Mouse (Mus musculus) embryonic stem cell, embryonic (primary cell): Measurements from ENCODE around the gene Fam241b.

Experiments used
- CTCF ChIA-PET, 4 experiments: fragments of 300-600 bp in 2 of 4; fragments of 350-600 bp in 2 of 4; sonication (Branson Sonifier 250); formaldehyde crosslinking; loops; one replicate each; lab custom pipeline; 2022; ENCODE audit warnings: inconsistent platforms in 2 of 4; lab: Charles Lee
- POLR2A ChIA-PET, 4 experiments: fragments of 300-600 bp in 2 of 4; fragments of 350-600 bp in 2 of 4; sonication (Branson Sonifier 250); formaldehyde crosslinking; loops; one replicate each; lab custom pipeline; 2022; ENCODE audit warnings: antibody characterized with exemption in 4 of 4, inconsistent platforms in 1 of 4; lab: Charles Lee

The Fam241b gene

DNA sequence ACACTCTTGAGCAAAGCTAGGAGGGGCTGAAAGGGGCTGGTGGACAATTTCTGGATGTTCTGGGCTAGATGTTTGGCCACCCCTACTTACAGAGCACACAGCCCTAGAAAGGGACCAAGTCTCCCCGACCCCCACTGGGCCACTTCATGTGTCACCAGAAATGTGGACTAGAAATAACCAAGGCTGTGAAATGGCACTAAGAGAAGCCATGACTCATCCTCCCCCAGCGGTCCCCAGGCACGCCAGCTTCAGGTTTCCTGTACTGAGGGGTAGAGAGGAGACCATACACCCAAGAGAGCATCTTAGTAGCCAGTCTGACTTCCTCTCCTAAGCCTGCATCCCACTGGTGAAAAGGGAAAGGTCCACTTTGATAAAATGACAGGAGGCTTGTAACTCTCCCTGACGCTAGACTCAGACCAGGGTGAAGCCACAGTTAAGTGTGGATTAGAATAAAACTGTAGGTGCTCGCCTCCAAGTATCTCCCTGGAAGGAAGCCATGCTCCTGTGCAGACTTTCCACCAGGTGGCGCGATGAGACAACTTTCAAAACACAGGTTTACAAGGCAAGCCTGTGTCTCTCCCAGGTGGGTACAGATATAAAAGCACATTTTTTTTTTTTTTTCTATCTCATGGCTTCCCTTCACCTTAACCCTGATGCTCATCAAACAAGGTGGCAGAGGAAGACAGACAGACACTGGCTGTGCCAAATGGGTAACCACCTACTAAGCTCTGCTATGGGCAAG lies 38.7 kb downstream of the Fam241b start:
- POLR2A ChIA-PET, result interaction anchor here in 3 of 4 experiments (0.6 to 1.7 kb wide), 4 partner anchors 39 to 345 kb away, joined by 3 to 5 read pairs (median 4); no protein-coding TSS in a partner anchor

DNA sequence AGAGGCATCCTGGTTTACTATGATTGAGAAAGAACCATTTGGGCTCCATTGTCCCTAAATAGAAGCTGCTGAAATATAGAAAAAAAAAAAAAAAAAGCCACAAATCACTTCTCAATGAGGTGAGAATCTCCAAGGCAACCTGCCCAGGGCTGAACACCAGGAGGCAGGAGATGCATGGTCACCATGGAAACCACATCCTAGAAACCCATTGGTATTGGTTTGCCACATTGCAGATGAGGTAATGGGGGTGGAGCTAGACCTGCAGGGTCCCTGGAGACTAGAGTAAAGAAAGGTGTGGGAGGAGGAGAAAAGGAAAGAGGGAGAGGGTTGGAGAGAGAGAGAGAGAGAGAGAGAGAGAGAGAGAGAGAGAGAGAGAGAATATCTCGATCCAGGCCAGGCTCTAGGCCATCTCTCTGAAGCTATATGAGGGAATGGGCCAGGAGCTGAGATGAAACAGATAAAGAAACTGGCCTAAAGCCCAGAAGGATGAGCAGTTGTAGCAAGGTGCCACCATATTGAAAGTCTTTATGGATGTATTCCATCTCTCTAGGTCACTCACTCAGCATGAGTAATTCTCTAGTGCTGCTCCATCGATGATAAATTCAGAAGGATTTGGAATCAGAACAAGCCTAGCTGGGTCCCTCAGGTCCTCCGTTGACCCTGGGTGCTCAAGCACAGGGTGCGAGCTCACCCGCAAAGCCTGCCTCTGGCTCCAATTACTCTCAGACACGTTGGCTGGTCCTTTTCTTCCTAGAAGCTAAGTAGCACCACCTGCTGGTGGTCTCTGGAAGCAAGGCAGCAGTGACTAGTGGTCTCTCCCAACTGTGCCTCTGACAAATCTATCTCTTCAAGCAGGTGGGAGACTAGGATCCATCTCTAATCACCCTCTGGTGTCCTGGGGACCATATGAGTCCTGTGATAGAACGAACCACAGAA lies 41.9 kb downstream of the Fam241b start:
- ChIA-PET CTCF (interaction anchor here (0.5 to 6.1 kb wide), 51 partner anchors 9 to 923 kb away, joined by 3 to 84 read pairs (median 4); partner anchors contain the start of gene Neurog3 (in 1 of the 4)), POLR2A (interaction anchor here in 3 of 4 experiments (0.5 to 1.7 kb wide), 6 partner anchors 31 to 772 kb away, joined by 3 to 5 read pairs (median 4); no protein-coding TSS in a partner anchor)

More for the DNA sequence above, 38.7 kb downstream of the Fam241b start:
- CTCF ChIA-PET, result interaction anchor here (0.5 to 6.1 kb wide), 19 partner anchors 21 to 730 kb away, joined by 3 to 84 read pairs (median 4); no protein-coding TSS in a partner anchor

DNA sequence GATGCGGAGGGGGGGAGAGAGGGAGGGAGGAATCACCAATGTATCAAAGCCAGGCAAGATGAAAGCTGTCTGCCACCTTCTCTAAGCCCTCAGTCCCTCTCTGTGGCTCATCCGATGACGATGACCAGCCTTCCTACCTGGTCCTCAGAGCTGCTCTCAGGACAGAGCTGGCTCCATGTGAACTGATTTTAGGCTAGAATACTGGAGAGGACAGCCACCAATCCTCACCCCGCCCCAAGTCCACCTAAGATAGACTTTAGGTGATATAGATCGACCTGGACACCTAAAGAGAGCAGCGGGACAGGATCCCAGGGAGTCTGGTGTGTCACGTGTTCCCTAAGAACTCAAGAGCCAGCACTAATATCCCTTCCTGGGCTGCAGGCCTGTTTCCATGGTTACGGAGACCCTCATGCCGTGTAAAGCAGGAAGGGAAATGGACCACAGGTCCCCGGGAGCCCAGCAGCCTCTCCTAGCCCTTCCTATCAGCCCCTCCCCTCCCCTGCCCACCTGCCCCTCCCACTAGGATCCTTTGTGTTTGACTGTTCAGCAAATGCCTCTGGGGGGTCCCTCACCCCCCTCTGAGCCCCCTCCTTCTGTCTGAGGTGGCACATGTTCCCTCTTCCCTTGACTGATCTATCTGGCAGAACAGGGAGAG lies 43.8 kb downstream of the Fam241b start:
- ChIA-PET CTCF (interaction anchor here in 3 of 4 experiments (0.5 to 1.5 kb wide), 4 partner anchors 12 to 366 kb away, joined by 3 to 4 read pairs (median 4); no protein-coding TSS in a partner anchor), POLR2A (interaction anchor here in 3 of 4 experiments (0.5 to 0.6 kb wide), 3 partner anchors 14 to 326 kb away, joined by 3 to 12 read pairs (median 4); no protein-coding TSS in a partner anchor)

DNA sequence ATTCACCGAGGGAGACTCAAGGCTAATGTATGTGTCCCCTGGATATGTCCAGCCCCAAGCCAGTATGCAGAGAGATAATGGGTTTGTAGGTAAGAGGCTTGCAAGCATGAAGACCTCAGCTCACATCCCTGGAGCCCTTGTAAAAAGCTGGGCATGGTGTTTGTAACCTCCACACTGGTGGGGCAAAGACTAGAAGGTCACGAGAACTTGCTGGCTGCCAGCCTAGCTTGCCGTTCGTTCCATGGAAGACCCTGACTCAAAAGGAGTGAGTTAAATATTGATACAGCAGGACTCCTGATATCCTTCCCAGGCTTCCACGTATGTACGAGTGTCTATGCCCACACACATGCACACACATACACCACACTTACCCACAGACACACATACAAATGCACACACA lies 49.3 kb downstream of the Fam241b start:
- ChIA-PET POLR2A (interaction anchor here in 1 of 4 experiments (0.9 kb wide), 1 partner anchor 22 kb away, joined by 3 read pairs; no protein-coding TSS in a partner anchor), CTCF (interaction anchor here in 2 of 4 experiments (0.6 to 1.1 kb wide), 2 partner anchors 88 to 353 kb away, joined by 3 read pairs; no protein-coding TSS in a partner anchor)

DNA sequence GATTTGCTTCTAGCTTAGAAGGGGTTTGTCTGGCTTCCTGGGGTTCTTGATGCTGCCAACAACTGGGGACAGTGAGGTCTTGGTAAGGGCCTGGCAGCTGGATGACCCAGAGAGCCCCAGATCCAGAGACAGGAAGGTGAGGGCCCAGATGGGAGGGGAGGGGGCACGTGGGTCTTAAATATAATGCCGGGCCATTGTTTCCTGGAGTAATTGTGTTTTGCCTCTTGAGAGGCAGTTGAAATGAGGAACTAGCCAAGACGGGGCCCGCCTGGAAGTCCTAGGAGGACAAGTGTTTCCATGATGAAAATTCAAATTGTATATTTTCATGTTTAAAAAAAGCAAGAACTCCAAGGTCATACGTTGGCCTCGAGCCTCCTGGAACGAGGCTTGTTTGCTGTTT lies 49.8 kb downstream of the Fam241b start:
- ChIA-PET POLR2A (interaction anchor here in 1 of 4 experiments (0.9 kb wide), 1 partner anchor 22 kb away, joined by 3 read pairs; no protein-coding TSS in a partner anchor), CTCF (interaction anchor here in 1 of 4 experiments (1.1 kb wide), 1 partner anchor 352 kb away, joined by 3 read pairs; no protein-coding TSS in a partner anchor)

DNA sequence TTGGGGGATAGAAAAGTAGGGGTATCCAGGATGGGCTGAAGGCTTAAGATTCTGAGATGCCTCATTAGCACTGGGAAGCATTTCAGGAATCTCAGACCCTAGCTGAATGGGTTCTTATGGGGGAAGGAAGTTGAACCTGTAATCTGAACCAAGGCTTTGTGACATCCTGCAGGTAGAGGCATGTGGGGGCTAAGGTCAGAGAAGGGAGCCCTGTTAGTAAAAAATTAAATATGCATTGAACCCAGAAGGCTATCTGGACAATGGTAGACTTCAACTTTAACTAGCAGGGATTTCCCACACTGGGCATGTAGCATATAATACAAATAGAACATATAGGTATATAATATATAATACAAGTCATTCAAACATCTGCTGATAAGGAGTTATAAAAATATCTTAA lies 54.2 kb downstream of the Fam241b start:
- CTCF ChIA-PET, result interaction anchor here in 2 of 4 experiments (1.2 to 2.0 kb wide), 3 partner anchors 14 to 172 kb away, joined by 3 to 6 read pairs (median 4); no protein-coding TSS in a partner anchor
- POLR2A ChIA-PET, result interaction anchor here in 2 of 4 experiments (0.6 to 1.5 kb wide), 3 partner anchors 9 to 338 kb away, joined by 3 read pairs; no protein-coding TSS in a partner anchor

DNA sequence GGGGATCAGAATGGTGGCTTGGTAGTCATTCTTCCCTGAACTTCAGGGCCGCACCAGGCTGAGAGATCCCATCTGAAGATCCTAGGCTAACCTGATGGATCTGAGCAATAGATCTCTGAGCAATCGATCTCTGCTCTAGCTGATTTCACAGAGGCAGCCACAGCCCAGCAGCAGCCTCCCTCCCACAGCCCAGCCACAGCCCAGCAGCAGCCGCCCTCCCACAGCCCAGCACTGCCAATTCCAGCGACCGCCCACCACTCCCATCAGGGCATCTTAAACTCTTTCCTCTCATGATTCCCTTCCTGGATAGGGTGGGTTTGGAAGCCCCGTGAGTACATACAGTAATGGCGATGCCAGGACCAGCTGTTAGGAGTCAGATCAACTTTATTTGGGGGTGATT lies 54.6 kb downstream of the Fam241b start:
- CTCF ChIA-PET, result interaction anchor here in 2 of 4 experiments (1.1 to 2.0 kb wide), 5 partner anchors 14 to 172 kb away, joined by 3 to 6 read pairs (median 4); no protein-coding TSS in a partner anchor
- POLR2A ChIA-PET, result interaction anchor here in 3 of 4 experiments (0.6 to 1.7 kb wide), 5 partner anchors 10 to 337 kb away, joined by 3 read pairs; no protein-coding TSS in a partner anchor

DNA sequence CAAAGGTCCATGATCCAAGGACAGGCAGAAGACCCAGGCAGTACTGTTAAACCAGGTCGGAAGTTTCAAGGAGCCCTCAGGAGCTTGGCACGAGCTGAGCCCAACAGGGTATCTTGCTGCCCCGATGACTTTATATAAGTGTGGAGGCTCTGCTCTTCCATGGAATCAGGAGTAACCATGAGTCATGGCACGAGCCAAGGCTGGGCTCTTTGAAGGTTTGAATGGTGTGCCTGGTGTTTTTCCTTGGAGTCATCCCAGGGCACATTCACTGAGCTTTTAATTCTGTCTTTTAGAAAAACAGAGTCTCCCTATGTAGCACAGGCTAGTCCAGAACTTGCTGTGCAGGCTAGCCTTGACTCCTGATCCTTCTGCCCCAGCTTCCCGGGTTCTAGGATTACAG lies 55.3 kb downstream of the Fam241b start:
- ChIA-PET POLR2A (interaction anchor here in 3 of 4 experiments (0.6 to 1.7 kb wide), 6 partner anchors 8 to 337 kb away, joined by 3 to 9 read pairs (median 3); no protein-coding TSS in a partner anchor), CTCF (interaction anchor here in 3 of 4 experiments (1.1 to 2.0 kb wide), 6 partner anchors 15 to 173 kb away, joined by 3 to 6 read pairs (median 4); no protein-coding TSS in a partner anchor)

DNA sequence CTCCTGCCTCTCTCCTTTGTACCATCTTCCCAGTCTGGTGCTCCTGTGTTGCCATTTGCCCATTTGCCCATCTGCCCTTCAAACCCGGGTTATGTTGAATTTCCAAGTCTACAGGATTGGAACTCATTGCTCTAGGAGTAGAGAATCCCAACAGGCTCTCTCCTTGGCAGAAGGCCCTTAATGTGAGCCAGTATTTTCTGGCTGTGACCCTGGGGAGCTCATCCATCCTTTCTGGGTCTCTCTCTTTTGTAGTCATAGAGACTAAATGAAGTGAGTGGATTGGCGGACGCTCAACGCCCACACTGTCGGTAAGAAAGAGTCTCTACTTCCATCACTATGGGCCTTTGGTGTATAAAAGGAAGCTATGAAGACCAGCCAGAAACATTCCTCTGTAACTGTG lies 56.9 kb downstream of the Fam241b start:
- ChIA-PET POLR2A (interaction anchor here in 2 of 4 experiments (1.5 to 1.7 kb wide), 3 partner anchors 9 to 24 kb away, joined by 4 to 6 read pairs (median 5); no protein-coding TSS in a partner anchor), CTCF (interaction anchor here in 2 of 4 experiments (0.6 to 1.3 kb wide), 2 partner anchors 24 to 397 kb away, joined by 3 to 4 read pairs; no protein-coding TSS in a partner anchor)

DNA sequence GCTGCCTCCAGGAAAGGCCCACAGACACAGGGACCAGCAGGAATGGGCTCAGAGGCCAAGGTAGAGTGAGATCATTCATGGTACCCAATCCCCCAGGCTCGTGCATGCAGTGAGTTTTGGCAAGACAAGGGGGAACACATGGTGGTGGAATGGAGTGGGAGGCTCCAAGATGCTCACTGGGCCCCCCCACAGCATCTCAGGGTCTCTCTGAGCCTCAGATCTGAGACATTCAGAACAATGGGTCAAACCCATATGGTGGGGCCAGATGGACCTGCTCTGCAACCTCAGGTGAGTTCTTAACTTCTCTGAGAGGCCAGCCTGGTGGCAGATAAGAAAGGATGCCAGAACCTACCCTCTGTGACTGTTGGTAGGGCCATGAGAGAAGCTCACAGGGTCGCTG lies 57.7 kb downstream of the Fam241b start:
- CTCF ChIA-PET, result interaction anchor here in 2 of 4 experiments (0.7 to 1.4 kb wide), 2 partner anchors 23 to 95 kb away, joined by 3 to 5 read pairs; no protein-coding TSS in a partner anchor

DNA sequence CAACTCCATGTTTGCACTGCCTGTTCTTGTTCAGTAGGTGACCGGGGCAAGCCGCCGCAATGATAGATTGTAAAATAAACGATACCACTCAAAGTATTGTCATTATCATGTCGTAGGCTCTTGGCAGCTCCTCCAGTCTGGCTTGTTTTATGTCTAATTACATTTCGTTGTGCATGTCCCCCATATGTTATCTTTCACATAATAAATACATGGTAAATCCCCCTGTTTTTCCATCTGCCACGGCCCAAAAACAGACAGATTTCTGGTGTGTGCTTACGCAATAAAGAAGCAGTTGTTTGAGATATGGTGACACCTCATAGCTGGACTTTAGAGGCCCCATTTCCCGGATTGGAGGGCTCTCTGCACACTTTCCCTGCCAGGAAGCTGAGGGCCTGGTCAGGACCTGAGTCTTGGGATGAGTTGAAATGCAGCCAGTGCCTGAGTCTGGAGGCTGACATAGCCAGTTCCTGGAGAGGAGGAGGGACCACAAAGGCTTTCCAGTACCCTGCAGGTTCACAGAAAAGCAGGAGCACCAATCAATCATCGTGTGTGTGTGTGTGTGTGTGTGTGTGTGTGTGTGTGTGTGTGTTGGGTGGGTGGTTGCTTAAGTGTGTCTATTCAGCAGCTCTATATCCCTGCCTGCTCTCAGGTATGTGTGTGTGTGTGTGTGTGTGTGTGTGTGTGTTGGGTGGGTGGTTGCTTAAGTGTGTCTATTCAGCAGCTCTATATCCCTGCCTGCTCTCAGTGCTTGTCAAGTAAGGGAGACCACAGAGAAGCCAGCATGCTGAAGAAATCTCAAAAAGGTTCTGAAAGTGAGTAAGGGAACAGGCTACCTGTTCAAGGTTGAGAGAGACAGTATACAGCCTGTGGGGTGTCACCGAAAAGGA lies 67.2 kb downstream of the Fam241b start:
- POLR2A ChIA-PET, result no interaction called here

More for the DNA sequence above, 57.7 kb downstream of the Fam241b start:
- POLR2A ChIA-PET, result interaction anchor here in 2 of 4 experiments (1.4 to 1.6 kb wide), 2 partner anchors 11 to 23 kb away, joined by 3 to 4 read pairs; no protein-coding TSS in a partner anchor

DNA sequence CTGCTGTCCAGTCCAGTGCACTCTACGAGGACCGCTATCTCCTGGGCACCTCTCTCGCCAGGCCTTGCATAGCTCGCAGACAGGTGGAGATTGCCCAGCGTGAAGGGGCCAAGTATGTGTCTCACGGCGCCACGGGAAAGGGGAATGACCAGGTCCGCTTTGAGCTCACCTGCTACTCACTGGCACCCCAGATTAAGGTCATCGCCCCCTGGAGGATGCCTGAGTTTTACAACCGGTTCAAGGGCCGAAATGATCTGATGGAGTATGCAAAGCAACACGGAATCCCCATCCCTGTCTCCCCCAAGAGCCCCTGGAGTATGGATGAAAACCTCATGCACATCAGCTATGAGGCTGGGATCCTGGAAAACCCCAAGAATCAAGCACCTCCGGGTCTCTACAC lies 72.4 kb downstream of the Fam241b start:
- ChIA-PET POLR2A (interaction anchor here in 1 of 4 experiments (0.6 to 1.4 kb wide), 2 partner anchors 8 to 11 kb away, joined by 3 read pairs; no protein-coding TSS in a partner anchor), CTCF (interaction anchor here in 3 of 4 experiments (0.6 to 1.8 kb wide), 8 partner anchors 9 to 62 kb away, joined by 3 to 9 read pairs (median 4); no protein-coding TSS in a partner anchor)

More for the DNA sequence above, 67.2 kb downstream of the Fam241b start:
- CTCF ChIA-PET, result interaction anchor here in 1 of 4 experiments (0.6 kb wide), 1 partner anchor 20 kb away, joined by 3 read pairs; no protein-coding TSS in a partner anchor

DNA sequence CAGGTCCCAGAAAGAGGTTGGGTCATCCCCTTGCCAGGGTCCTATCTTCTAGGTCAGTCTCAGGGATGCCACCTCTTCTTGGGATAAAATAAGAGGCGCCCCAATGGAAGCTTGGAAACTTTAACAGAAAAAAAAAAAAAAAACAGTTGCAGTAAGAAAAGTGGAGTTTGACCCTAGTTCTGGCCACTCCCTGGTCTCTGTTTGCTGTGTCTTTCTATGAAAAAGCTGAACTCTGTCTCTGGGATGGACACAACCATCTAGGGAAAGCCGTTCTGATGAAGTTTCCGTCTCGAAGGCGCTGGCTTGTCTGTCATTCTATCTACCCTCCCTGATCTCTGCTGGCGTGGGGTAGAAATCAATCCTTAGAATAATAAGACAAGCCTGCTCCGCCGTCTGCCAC lies 73.1 kb downstream of the Fam241b start:
- ChIA-PET POLR2A (interaction anchor here in 1 of 4 experiments (0.6 to 1.4 kb wide), 2 partner anchors 8 to 12 kb away, joined by 3 read pairs; no protein-coding TSS in a partner anchor), CTCF (interaction anchor here in 3 of 4 experiments (0.5 to 1.8 kb wide), 8 partner anchors 8 to 66 kb away, joined by 3 to 9 read pairs (median 4); no protein-coding TSS in a partner anchor)

DNA sequence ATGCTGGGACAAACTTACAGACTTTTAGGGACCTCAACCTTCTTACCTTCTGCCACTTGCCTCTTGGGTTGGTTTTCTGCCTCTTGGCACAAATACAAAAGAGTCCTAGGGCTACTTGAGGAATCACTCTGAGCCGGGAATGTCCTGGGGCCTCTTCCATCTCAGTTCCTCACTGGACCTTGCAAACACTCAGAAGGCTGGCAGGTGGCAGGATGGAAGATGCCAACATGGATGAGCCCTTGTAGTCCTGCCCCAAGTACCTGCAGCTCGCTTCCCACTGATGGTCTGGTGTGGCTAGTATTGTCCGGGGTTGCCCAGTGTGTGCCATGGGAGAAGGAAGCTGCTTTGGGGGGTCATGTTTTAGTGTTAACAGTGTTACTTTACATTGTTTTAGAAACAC lies 73.8 kb downstream of the Fam241b start:
- ChIA-PET CTCF (interaction anchor here in 1 of 4 experiments (0.5 kb wide), 1 partner anchor 67 kb away, joined by 4 read pairs; no protein-coding TSS in a partner anchor), POLR2A (no interaction called here)

DNA sequence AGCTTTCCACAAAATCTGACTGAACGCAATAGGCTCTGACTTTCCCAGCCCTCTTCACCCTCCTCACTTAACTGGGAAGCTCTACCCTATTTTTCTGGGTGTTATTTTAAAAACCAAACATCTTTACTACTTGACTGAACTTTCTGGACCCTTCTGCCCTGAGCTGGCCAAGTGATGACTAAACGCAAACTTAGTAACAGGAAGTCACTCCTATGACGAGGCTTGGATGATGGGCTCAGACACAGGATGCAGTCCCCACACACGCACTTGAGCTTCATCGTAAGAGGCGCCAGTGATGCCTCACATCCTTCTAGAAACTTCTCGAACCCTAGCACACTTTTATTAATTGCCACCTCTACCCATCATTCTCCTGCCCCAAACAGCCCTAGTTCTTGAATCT lies 74.3 kb downstream of the Fam241b start:
- ChIA-PET POLR2A (no interaction called here), CTCF (interaction anchor here in 1 of 4 experiments (0.7 kb wide), 1 partner anchor 33 kb away, joined by 3 read pairs; no protein-coding TSS in a partner anchor)
